Mouse (Mus musculus) liver, embryonic 14.5 days (tissue): ENCODE measurements around the gene Lmbr1. TPM values are rescaled to one million over a fixed set of nuclear protein-coding genes. Genes with fewer than 3 reads are reported as not detected.

ENCODE experiments used
- ATAC-seq: fragments of 200-750 bp; cut with Nextera tagmentation; 2 replicates; pipeline ENCODE4 v1.8.0; 2017; ENCODE audit warnings: moderate number of reproducible peaks, mild to moderate bottlenecking, moderate library complexity; ENCODE audit not compliant: insufficient read depth
- DNase-seq, 3 experiments: peaks; one replicate each; pipeline ENCODE4 v3.0.0-alpha.2; 2012 to 2013; ENCODE audit warnings: low read depth in 3 of 3, low spot score in 3 of 3
- H3K27ac ChIP-seq: fragments of 300-500 bp; sonication (generic); 2 replicates; pipeline ENCODE4 v1.5.1; 2014; ENCODE audit warnings: moderate library complexity, mild to moderate bottlenecking, control low read depth, inconsistent platforms
- H3K27me3 ChIP-seq: fragments of 300-500 bp; sonication (generic); 2 replicates; pipeline ENCODE4 v1.6.1; 2014; ENCODE audit warnings: mild to moderate bottlenecking, low read length, moderate library complexity; ENCODE audit not compliant: control insufficient read depth, insufficient read depth
- H3K36me3 ChIP-seq: fragments of 300-500 bp; sonication (generic); replicated peaks from 2 replicates; pipeline ENCODE4 v1.6.1; 2014; ENCODE audit warnings: low read depth; ENCODE audit not compliant: control insufficient read depth, insufficient read depth
- H3K4me1 ChIP-seq, 2 experiments: fragments of 200-500 bp in 1 of 2; fragments of 300-500 bp in 1 of 2; sonication (generic) in 1 of 2; replicated peaks; 2 replicates each; pipeline ENCODE4 v1.6.1; 2012 to 2014; ENCODE audit warnings: antibody characterized with exemption in 1 of 2, inconsistent platforms in 1 of 2, low read length in 1 of 2; ENCODE audit not compliant: control insufficient read depth in 2 of 2, insufficient read depth in 2 of 2
- H3K4me2 ChIP-seq: fragments of 300-500 bp; sonication (generic); 2 replicates; pipeline ENCODE4 v1.6.1; 2014; ENCODE audit warnings: low read depth, mild to moderate bottlenecking, control low read depth, moderate library complexity
- H3K4me3 ChIP-seq, 2 experiments: fragments of 200-500 bp in 1 of 2; fragments of 300-500 bp in 1 of 2; sonication (generic) in 1 of 2; 2 replicates each; pipeline ENCODE4 v1.5.1; 2012 to 2014; ENCODE audit warnings: low read depth in 2 of 2, low read length in 2 of 2, mild to moderate bottlenecking in 2 of 2, control low read depth in 1 of 2, inconsistent platforms in 1 of 2, moderate library complexity in 1 of 2; ENCODE audit not compliant: insufficient read depth in 1 of 2
- H3K9ac ChIP-seq: fragments of 300-500 bp; sonication (generic); replicated peaks from 2 replicates; pipeline ENCODE4 v1.6.1; 2014; ENCODE audit warnings: mild to moderate bottlenecking, control low read depth, moderate library complexity
- H3K9me3 ChIP-seq: fragments of 300-500 bp; sonication (generic); 2 replicates; pipeline ENCODE4 v1.6.1; 2016; ENCODE audit warnings: low read length, mixed read lengths; ENCODE audit not compliant: control insufficient read depth
- CTCF ChIP-seq: IDR thresholded peaks from 2 replicates; pipeline ENCODE4 v1.5.1; 2016; ENCODE audit warnings: antibody characterized with exemption, low read depth, control low read depth
- EP300 ChIP-seq: IDR thresholded peaks from 2 replicates; pipeline ENCODE4 v1.6.1; 2016; ENCODE audit warnings: antibody characterized with exemption, low read depth
- WGBS: fragments of 180-500 bp; shearing (Covaris S2); extraction: QIAGEN DNeasy Blood & Tissue Kit; methylation state at CpG from one replicate; pipeline ENCODE4 v1.1.7; 2014; ENCODE audit not compliant: insufficient replicate concordance; 5-methylcytosine and 5-hydroxymethylcytosine counted together
- polyA plus RNA-seq, 2 experiments: library from polyadenylated mRNA; depleted of rRNA in 1 of 2; stranded (reverse) in 1 of 2; unstranded in 1 of 2; fragments of >200 nt; fragmentation: Nextera tagmentation in 1 of 2; extraction: Ambion mirVana in 1 of 2; gene quantifications; 2 replicates each; pipeline versions ENCODE4 v1.2.1 to v1.2.3; 2012 to 2014

Gene Lmbr1
- polyA plus RNA-seq, 2 experiments, result 1.2 to 2.5 TPM

DNA sequence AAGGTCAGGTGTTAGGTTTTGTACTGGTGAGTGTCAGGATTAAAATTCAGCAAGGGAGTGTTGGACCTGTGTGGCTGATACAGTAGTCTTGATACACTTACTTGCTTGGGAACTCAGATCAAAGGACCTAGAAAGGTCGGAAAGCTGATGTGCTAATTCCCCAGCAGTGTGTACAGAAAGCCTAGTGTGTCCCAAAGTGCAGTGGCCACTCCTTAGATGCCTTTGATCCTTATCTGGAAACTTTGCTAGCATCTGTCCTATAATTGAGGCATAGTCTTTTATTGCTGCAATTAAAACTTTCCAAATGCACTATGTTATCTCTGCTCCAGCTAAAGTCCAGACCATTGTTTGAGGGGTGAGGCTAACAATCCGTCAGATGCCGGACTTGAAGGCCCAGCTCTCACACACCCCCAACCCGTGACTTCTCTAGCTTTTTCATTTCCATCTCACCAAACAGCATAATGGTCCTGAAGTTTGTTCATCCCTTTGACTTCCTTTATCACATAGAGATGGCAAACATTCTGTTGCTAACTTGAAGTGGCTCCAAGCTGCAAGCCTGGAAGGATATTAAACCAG, 166.1 kb downstream of the Lmbr1 start:
- Histone ChIP-seq H3K4me2 (no peak overlapping the region), H3K4me1 (no peaks in the 10 kb centered on the region), H3K9me3 (no peaks in the 10 kb centered on the region), H3K4me3 (no peak overlapping the region), H3K9ac (no peak overlapping the region), H3K27ac (no peak overlapping the region), H3K36me3 (no peaks in the 10 kb centered on the region), H3K27me3 (no peaks in the 10 kb centered on the region)
- TF ChIP-seq CTCF (no peak), EP300 (no peak)
- DNase-seq (no peak), ATAC-seq (no peak)
- 49% methylated on average over 4 of the region's 4 CpGs for WGBS

DNA sequence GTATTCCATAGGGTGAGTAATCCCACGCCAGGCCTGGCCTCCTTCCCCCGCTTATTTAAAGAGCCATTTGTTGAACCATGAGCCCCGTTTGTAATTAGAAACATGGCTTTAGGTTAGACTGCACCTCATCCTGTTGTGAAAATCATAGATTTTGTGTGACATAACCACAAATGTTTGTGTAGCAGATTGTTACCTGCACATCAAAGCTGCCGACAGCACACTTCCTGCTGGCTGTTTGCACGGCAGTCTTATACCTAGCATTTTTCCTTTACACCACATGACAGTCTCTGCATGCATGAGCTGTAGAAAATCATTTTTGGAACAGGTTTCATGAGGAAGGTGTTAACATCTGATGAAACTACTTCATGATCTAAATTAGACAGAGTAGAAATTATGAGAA, 172.5 kb downstream of the Lmbr1 start:
- Histone ChIP-seq H3K4me3 (no peak overlapping the region), H3K9me3 (no peaks in the 10 kb centered on the region), H3K9ac (no peak overlapping the region), H3K36me3 (no peaks in the 10 kb centered on the region), H3K27me3 (no peaks in the 10 kb centered on the region), H3K27ac (no peak overlapping the region), H3K4me2 (no peak overlapping the region), H3K4me1 (no peaks in the 10 kb centered on the region)
- ATAC-seq (no peak), DNase-seq (no peak)
- TF ChIP-seq EP300, result no peak
- no peak for TF ChIP-seq CTCF
- WGBS, result 63% methylated on average over 5 of the region's 5 CpGs

DNA sequence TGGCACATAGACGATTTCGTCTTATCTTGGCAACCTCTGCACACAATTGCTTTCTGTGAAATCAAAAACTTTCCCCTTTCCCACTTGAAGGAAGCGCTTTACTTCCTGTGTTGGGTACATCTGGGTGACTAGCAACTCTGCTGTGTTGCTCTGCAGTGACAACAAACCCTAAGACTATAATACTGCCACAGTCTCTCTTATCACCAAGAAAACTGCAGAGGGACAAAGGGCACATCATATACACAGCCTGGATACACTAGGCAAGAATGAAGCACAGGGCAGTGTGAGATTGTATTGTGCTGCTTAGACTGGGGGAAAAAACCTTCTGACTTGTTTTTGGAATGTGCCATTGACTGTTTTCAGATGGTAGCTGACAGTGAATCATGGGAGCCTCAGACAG, 178.3 kb downstream of the Lmbr1 start:
- Histone ChIP-seq H3K4me3 (no peak overlapping the region), H3K4me1 (peaks cover 0 to 3% of the 10 kb centered on the region in 2 experiments; a peak in 1 of 4 replicates), H3K9me3 (no peaks in the 10 kb centered on the region), H3K27ac (no peak overlapping the region), H3K27me3 (peaks cover 14% of the 10 kb centered on the region), H3K4me2 (no peak overlapping the region), H3K9ac (no peak overlapping the region), H3K36me3 (no peaks in the 10 kb centered on the region)
- TF ChIP-seq EP300, result no peak
- TF ChIP-seq CTCF, result no peak
- no peak for DNase-seq
- WGBS, result 26% methylated on average over 3 of the region's 3 CpGs
- no peak for ATAC-seq

DNA sequence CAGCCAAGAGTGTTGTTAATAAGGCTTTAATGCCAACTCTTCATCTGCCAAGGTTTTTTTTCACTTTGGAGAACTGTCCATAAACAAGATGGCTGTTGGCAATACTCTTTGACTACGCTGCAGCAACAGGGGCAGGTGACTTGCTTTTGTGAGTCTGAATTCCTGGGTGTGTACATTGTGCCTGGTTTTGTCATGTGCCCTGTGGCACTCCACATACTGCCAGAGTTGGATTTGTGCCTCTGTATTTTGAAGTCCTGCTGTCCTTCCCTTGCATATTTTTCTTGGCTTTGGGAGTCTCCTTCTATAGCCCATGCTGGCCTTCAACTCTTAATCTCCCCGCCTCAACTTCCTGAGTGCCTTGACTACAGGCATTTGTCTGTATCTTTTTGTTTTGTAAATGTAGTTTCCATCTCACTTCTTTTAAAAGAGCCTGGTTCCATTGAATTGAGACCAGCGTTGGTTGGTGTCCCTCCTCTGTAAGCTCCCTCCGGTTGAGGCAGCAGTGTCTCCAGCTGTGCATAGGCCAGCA, 179.2 kb downstream of the Lmbr1 start:
- Histone ChIP-seq H3K27me3 (peaks cover 17% of the 10 kb centered on the region), H3K4me1 (peaks cover 0 to 3% of the 10 kb centered on the region in 2 experiments; a peak in 1 of 4 replicates), H3K9me3 (no peaks in the 10 kb centered on the region), H3K9ac (no peak overlapping the region), H3K36me3 (no peaks in the 10 kb centered on the region), H3K27ac (no peak overlapping the region), H3K4me2 (no peak overlapping the region), H3K4me3 (no peak overlapping the region)
- TF ChIP-seq EP300 (no peak), CTCF (no peak)
- WGBS, result 60% methylated on average over 4 of the region's 4 CpGs
- ATAC-seq, result no peak
- no peak for DNase-seq

DNA sequence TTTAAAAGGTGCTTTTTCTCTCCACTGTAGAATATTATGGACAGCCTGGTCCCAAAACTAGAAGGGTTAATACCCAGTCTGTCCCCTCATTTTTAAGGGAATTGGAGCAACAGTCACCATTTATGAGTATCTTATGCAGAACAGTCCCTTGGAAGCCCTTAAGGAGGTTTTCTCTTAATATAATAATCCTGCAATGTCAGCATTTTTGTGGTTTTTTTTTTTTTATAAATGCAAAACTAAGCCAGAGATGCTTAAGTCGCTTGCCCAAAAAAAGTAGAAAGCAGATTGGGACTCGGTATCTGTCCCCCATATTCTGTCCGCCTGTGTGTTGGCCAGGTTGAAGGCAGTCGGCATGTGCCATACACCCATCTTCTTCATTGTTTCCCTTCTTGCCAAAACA, 181.0 kb downstream of the Lmbr1 start:
- no peak overlapping the region for H3K4me2 ChIP-seq

More for the DNA sequence above, 181.0 kb downstream of the Lmbr1 start:
- no peaks in the 10 kb centered on the region for H3K36me3 ChIP-seq
- no peak for ATAC-seq
- no peaks in the 10 kb centered on the region for H3K9me3 ChIP-seq
- no peak overlapping the region for H3K4me3 ChIP-seq
- TF ChIP-seq EP300, result no peak
- no peak for TF ChIP-seq CTCF
- no peak overlapping the region for H3K27ac ChIP-seq
- DNase-seq, result no peak
- H3K4me1 ChIP-seq, result peaks cover 0 to 3% of the 10 kb centered on the region in 2 experiments; a peak in 1 of 4 replicates
- peaks cover 17% of the 10 kb centered on the region for H3K27me3 ChIP-seq
- 55% methylated on average over 4 of the region's 4 CpGs for WGBS
- no peak overlapping the region for H3K9ac ChIP-seq
